Mouse (Mus musculus) 416B (cell line): ENCODE measurements at regions not wholly inside any gene's neighbourhood (a gene's known extent, or its start where the extent isn't known, plus 50 kb on each side); places are given as distances from the start of the nearest gene placed in this dataset.
A peak's percentile ranks its signal among the peaks of the same experiment; 100 is the strongest.

ENCODE experiments used
- DNase-seq: peaks from one replicate; pipeline ENCODE4 v3.0.0; 2011; ENCODE audit warnings: low read depth

GRCm38 (mm10) chr1:120911962-120912670, 309.9 kb downstream of the En1 start:
- no peak for DNase-seq

GRCm38 (mm10) chr1:120921540-120921939, 319.3 kb downstream of the En1 start:
- no peak for DNase-seq

- no peak for DNase-seq
Observed at GRCm38 (mm10) chr1:120925271-120925670, 323.1 kb downstream of the En1 start.

- DNase-seq = no peak
Observed at GRCm38 (mm10) chr1:120930141-120930540, 327.9 kb downstream of the En1 start.

- no peak for DNase-seq
Observed at GRCm38 (mm10) chr1:120935321-120935720, 333.1 kb downstream of the En1 start.

- no peak for DNase-seq
Observed at GRCm38 (mm10) chr1:120943711-120944110, 341.5 kb downstream of the En1 start.

- no peak for DNase-seq
Observed at GRCm38 (mm10) chr1:120946349-120946748, 344.1 kb downstream of the En1 start.

- DNase-seq = no peak
Observed at GRCm38 (mm10) chr1:120961235-120961634, 359.0 kb downstream of the En1 start.

GRCm38 (mm10) chr1:120961984-120962383, 359.8 kb downstream of the En1 start:
- no peak for DNase-seq

GRCm38 (mm10) chr1:120963477-120964178, 361.4 kb downstream of the En1 start:
- DNase-seq = no peak

- DNase-seq = no peak
Observed at GRCm38 (mm10) chr1:120964179-120964517, 361.9 kb downstream of the En1 start.

GRCm38 (mm10) chr1:120966132-120966531, 363.9 kb downstream of the En1 start:
- DNase-seq = no peak

GRCm38 (mm10) chr1:120974661-120975060, 357.7 kb downstream of the Insig2 start:
- DNase-seq = no peak

- DNase-seq = no peak
Observed at GRCm38 (mm10) chr1:121004535-121004934, 327.9 kb downstream of the Insig2 start.

- DNase-seq = no peak
Observed at GRCm38 (mm10) chr1:121005198-121005597, 327.2 kb downstream of the Insig2 start.

- DNase-seq = no peak
Observed at GRCm38 (mm10) chr1:121012126-121012525, 320.3 kb downstream of the Insig2 start.

GRCm38 (mm10) chr1:121013839-121014503, 318.4 kb downstream of the Insig2 start:
- peak; percentile 5 for DNase-seq

- no peak for DNase-seq
Observed at GRCm38 (mm10) chr1:121029375-121029774, 303.0 kb downstream of the Insig2 start.

GRCm38 (mm10) chr1:121034761-121035393, 297.5 kb downstream of the Insig2 start:
- DNase-seq = no peak

- no peak for DNase-seq
Observed at GRCm38 (mm10) chr1:121046581-121046980, 285.8 kb downstream of the Insig2 start.

GRCm38 (mm10) chr1:121047406-121047805, 285.0 kb downstream of the Insig2 start:
- no peak for DNase-seq

- no peak for DNase-seq
Observed at GRCm38 (mm10) chr1:121049684-121050083, 282.7 kb downstream of the Insig2 start.
